Mouse (Mus musculus): ENCODE measurements around the gene Cntnap4. TPM values are rescaled to one million over a fixed set of nuclear protein-coding genes. Genes with fewer than 3 reads are reported as not detected.
A peak's percentile ranks its signal among the peaks of the same experiment; 100 is the strongest.

Gene Cntnap4
- 10 to 100 TPM; 22.2 to 28.2 TPM for total RNA-seq (2021)

DNA sequence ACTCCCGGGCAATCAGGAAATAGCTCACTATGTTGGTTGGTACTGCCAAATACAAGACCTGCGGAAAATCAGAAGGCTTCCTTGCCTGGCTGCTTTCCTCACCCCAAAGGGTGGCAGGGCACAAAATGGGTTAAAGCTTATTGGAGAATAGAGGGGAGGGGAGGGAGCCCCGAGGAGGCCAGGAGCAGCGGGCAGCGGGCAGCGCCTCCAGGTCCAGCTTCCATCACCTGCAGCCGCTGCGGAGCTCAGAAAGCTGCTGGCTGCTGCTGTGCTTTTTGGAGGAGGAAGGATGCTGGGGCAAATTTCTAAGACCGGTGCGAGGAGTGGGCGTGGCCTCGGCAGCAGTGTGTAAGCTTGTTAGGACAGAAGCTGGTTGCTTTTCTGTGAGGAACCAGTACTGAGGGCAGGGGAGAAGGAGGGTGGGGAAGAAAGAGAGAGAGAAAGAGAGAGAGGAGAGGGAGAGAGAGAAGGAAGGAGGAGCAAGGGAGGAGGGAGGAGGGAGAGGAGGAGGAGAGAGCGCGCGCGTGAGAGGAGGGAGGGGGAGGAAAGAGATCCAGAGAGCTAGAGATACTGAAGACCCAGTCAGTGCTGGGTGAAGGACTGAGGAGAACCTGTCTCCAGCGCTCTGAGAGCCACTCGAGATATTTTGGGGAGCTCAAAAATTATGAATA is at the start of gene Cntnap4:
Gene Cntnap4 (plus strand): TSS at position 573 of the 671 bp plus-strand sequence.
- intact Hi-C loops (cut with DNase I) = loop anchor here (5.0 to 10.0 kb wide), 4 partner anchors 335 to 1013 kb away; no protein-coding TSS in a partner anchor
- peak; percentile 57 for DNase-seq

- peak; percentile 49 for DNase-seq
- intact Hi-C loops (cut with DNase I) = no loop called here
These were observed 12.5 kb upstream of the Cntnap4 start for GRCm38 (mm10) chr8:112557376-112557775.

GRCm38 (mm10) chr8:112570541-112570940 is 698 bp downstream of the Cntnap4 start:
- DNase-seq = peak; percentile 17
- intact Hi-C loops (cut with DNase I) = loop anchor here (5.0 to 10.0 kb wide), 3 partner anchors 334 to 1012 kb away; no protein-coding TSS in a partner anchor

- intact Hi-C loops (cut with DNase I) = loop anchor here (5.0 to 10.0 kb wide), 3 partner anchors 333 to 1011 kb away; no protein-coding TSS in a partner anchor
- peak; percentile 76 for DNase-seq
These were observed 1.6 kb downstream of the Cntnap4 start for GRCm38 (mm10) chr8:112571337-112571904.

DNA sequence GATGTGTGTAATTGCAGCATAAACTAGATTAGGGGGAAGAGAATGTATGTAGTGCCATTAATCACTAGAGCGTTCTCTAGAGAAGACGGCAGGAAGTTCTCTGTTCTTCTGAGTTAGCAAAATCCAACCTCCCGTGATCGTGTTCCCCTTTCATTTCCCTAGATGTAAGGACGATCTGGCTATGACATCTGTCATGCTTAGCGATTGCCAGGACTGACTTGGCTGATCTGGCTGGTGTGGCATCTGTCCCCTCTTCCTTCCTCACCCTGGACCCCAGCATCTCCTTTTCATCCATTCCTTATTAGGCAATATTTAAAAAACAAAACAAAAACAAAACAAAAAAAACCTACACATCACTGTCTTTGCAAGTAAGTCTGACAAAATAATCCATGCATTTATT is 11.6 kb downstream of the Cntnap4 start:
- peak; percentile 72 for DNase-seq
- intact Hi-C loops (cut with DNase I) = no loop called here

- intact Hi-C loops (cut with DNase I) = no loop called here
- DNase-seq = no peak
These were observed 13.6 kb downstream of the Cntnap4 start for GRCm38 (mm10) chr8:112583440-112583839.

GRCm38 (mm10) chr8:112588357-112589051 is 18.7 kb downstream of the Cntnap4 start:
- intact Hi-C loops (cut with DNase I) = no loop called here
- DNase-seq = no peak

GRCm38 (mm10) chr8:112589052-112589389 is 19.2 kb downstream of the Cntnap4 start:
- intact Hi-C loops (cut with DNase I) = no loop called here
- DNase-seq = no peak

GRCm38 (mm10) chr8:112596023-112596776 is 26.4 kb downstream of the Cntnap4 start:
- intact Hi-C loops (cut with DNase I) = no loop called here
- DNase-seq = no peak

GRCm38 (mm10) chr8:112599975-112600374 is 30.1 kb downstream of the Cntnap4 start:
- intact Hi-C loops (cut with DNase I) = no loop called here
- peak; percentile 17 for DNase-seq

- DNase-seq = no peak
- intact Hi-C loops (cut with DNase I) = no loop called here
These were observed 31.3 kb downstream of the Cntnap4 start for GRCm38 (mm10) chr8:112601150-112601549.

- intact Hi-C loops (cut with DNase I) = no loop called here
- no peak for DNase-seq
These were observed 40.3 kb downstream of the Cntnap4 start for GRCm38 (mm10) chr8:112610121-112610520.

DNA sequence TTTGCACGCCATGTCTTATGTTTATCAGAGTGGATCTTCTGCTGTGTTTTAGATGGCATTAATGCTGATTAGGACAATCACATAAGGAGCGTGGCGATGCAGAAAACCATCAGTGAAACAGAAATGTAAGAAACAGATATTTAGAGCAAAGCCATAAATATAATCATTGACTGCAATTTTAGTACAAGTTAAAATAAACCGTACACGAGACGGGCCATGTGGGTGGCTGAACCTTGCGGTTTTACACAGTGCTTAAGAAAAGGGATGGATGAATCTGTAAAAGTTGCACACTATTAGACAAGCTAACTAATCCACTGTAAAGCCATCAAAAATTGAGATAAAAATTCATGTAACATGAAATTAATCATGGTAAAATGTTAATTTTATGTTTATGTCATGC is 58.9 kb downstream of the Cntnap4 start:
- DNase-seq = no peak
- intact Hi-C loops (cut with DNase I) = no loop called here

- intact Hi-C loops (cut with DNase I) = no loop called here
- peak; percentile 76 for DNase-seq
These were observed 82.8 kb downstream of the Cntnap4 start for GRCm38 (mm10) chr8:112652657-112653056.

DNA sequence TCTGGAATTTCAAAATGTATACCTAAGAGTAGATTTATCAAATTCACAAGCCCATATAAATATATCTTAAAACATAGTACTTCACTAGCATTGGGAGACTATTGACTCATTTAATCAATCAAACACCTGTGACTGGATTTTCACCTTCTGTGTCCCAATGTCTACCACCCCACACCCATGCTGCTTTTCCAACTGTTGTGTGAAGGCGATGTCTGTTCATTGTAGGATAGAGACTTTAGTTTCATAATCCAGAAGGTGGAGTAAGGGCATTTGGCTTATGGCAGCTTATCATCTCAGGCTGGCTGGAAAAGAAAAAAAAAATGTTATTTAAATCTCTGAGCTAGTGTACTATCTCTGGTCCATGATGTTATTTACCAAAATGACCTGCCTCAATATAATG is 83.4 kb downstream of the Cntnap4 start:
- peak; percentile 15 for DNase-seq
- intact Hi-C loops (cut with DNase I) = no loop called here

GRCm38 (mm10) chr8:112653994-112654393 is 84.2 kb downstream of the Cntnap4 start:
- intact Hi-C loops (cut with DNase I) = no loop called here

DNA sequence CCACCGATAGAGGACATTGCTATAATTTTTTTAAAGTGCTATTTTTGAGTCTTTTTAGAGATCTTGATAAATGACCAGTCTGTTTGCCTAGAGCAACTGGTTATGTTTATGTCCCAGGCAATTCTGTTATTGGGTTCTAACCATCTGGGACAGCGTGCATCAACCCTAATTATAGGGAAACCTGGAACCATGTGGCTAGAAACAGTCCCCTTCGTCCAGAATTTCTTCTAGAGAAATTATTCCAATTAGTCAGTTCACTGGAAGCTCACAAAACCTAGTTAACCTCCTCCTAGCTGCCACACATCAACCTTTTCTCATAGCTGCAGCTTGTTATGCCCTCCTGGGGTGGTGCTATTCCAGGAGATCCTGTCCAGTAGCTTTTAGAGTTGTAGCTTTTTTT is 94.2 kb downstream of the Cntnap4 start:
- DNase-seq = no peak
- intact Hi-C loops (cut with DNase I) = no loop called here

More at GRCm38 (mm10) chr8:112653994-112654393, 84.2 kb downstream of the Cntnap4 start:
- no peak for DNase-seq

GRCm38 (mm10) chr8:112674671-112675070 is 104.8 kb downstream of the Cntnap4 start:
- peak; percentile 24 for DNase-seq
- intact Hi-C loops (cut with DNase I) = no loop called here

DNA sequence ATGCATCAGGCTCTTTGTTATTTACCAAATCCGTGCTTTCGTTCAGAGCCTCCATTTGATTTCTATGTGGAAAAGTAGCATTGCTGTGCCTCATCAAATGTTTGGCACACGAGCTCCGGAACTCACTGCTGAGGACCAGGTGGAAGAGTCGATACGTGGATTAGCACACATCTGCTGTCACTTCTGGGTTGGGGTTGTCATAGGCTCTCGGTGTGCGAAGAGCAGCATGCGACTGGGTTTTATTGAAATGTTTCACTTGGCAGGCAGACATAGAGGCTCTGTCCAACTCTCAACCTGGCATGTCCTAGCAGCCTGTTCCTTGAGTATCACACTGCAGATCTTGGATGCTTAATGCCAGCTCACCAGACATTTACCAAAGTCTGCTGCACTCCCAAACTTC is 111.9 kb downstream of the Cntnap4 start:
- intact Hi-C loops (cut with DNase I) = no loop called here
- peak; percentile 43 for DNase-seq

DNA sequence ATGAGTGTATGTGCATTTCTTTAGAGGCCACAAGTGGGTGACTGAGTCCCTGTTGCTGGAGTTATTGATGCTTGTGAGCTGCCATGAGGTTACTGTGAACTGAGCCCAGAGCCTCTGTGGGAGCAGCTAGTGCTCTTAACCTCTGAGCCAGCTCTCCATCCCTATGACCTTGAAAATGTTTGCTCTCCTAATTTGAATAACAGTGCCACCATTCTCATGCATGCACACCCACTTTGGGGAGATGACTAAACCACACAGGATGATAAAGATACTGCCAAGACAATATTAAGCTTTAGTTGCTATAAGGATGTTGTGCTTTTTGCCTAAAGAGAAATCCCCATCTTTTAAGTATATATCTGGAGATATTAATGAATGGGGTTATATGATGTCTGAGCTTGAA is 125.9 kb downstream of the Cntnap4 start:
- intact Hi-C loops (cut with DNase I) = no loop called here
- no peak for DNase-seq

GRCm38 (mm10) chr8:112698141-112698540 is 128.3 kb downstream of the Cntnap4 start:
- no peak for DNase-seq
- intact Hi-C loops (cut with DNase I) = no loop called here
